Mouse (Mus musculus) large intestine, adult 2 months (tissue): ENCODE measurements around the gene Pcare. TPM values are rescaled to one million over a fixed set of nuclear protein-coding genes. Genes with fewer than 3 reads are reported as not detected.
"Not testable (repeated sequence)": the region's sequence is repeated elsewhere in the genome, so short reads cannot be mapped to it uniquely, and the experiment has no call there.

Source experiments
- DNase-seq: peaks from one replicate; pipeline ENCODE4 v3.0.0-alpha.2; 2012; ENCODE audit warnings: low read depth, low spot score
- WGBS: fragments of 180-500 bp; shearing (Covaris S2); methylation state at CpG from one replicate; pipeline ENCODE4 v1.1.7; 2018; 5-methylcytosine and 5-hydroxymethylcytosine counted together
- polyA plus RNA-seq: library from polyadenylated mRNA; depleted of rRNA; stranded (reverse); fragments of >200 nt; gene quantifications from 2 replicates; pipeline ENCODE4 v1.2.3, GENCODE M21; 2012; rRNA removed

The Pcare gene
- polyA plus RNA-seq = not detected in 2 replicates

GRCm38 (mm10) chr17:71752831-71753230, at the start of gene Pcare:
Gene Pcare, minus strand, starts transcription at chr17:71752894.
- DNase-seq = no peak
- WGBS = 77% methylated on average over 10 of the region's 10 CpGs

GRCm38 (mm10) chr17:71795521-71796205, 43.0 kb upstream of the Pcare start:
- DNase-seq = no peak
- 54% methylated on average over 15 of the region's 15 CpGs for WGBS

- 57% methylated on average over 4 of the region's 4 CpGs for WGBS
- DNase-seq = no peak
Measured at GRCm38 (mm10) chr17:71791622-71792021, 38.9 kb upstream of the Pcare start.

- 80% methylated on average over 4 of the region's 4 CpGs for WGBS
- no peak for DNase-seq
Measured at GRCm38 (mm10) chr17:71791109-71791508, 38.4 kb upstream of the Pcare start.

- DNase-seq = no peak
Measured at GRCm38 (mm10) chr17:71786456-71786855, 33.8 kb upstream of the Pcare start.

GRCm38 (mm10) chr17:71783366-71783735, 30.7 kb upstream of the Pcare start:
- no peak for DNase-seq

GRCm38 (mm10) chr17:71782699-71783365, 30.1 kb upstream of the Pcare start:
- no peak for DNase-seq
- WGBS = 3% methylated on average over 59 of the region's 59 CpGs

More at GRCm38 (mm10) chr17:71783366-71783735, 30.7 kb upstream of the Pcare start:
- 17% methylated on average over 10 of the region's 10 CpGs for WGBS

- no peak for DNase-seq
- WGBS = 2% methylated on average over 29 of the region's 29 CpGs
Measured at GRCm38 (mm10) chr17:71782242-71782698, 29.6 kb upstream of the Pcare start.

- no peak for DNase-seq
- 67% methylated on average over 4 of the region's 4 CpGs for WGBS
Measured at GRCm38 (mm10) chr17:71780945-71781344, 28.3 kb upstream of the Pcare start.

GRCm38 (mm10) chr17:71780490-71780889, 27.8 kb upstream of the Pcare start:
- no peak for DNase-seq
- 53% methylated on average over 2 of the region's 2 CpGs for WGBS

GRCm38 (mm10) chr17:71778696-71779095, 26.0 kb upstream of the Pcare start:
- 71% methylated on average over 3 of the region's 3 CpGs for WGBS
- no peak for DNase-seq

- DNase-seq = no peak
- WGBS = 76% methylated on average over 4 of the region's 4 CpGs
Measured at GRCm38 (mm10) chr17:71775279-71775678, 22.6 kb upstream of the Pcare start.

- WGBS = 64% methylated on average over 4 of the region's 4 CpGs
- no peak for DNase-seq
Measured at GRCm38 (mm10) chr17:71774173-71774572, 21.5 kb upstream of the Pcare start.

GRCm38 (mm10) chr17:71770696-71771095, 18.0 kb upstream of the Pcare start:
- DNase-seq = no peak
- 73% methylated on average over 3 of the region's 3 CpGs for WGBS

GRCm38 (mm10) chr17:71769564-71769963, 16.9 kb upstream of the Pcare start:
- WGBS = 55% methylated on average over 6 of the region's 6 CpGs
- no peak for DNase-seq

- DNase-seq = not testable (repeated sequence)
- 46% methylated on average over 1 of the region's 1 CpGs for WGBS
Measured at GRCm38 (mm10) chr17:71768173-71768572, 15.5 kb upstream of the Pcare start, which contains the start of gene Clip4. Gene Clip4, plus strand, starts transcription at chr17:71768473.

- DNase-seq = no peak
- 82% methylated on average over 7 of the region's 7 CpGs for WGBS
Measured at GRCm38 (mm10) chr17:71760536-71760935, 7.8 kb upstream of the Pcare start.

- 44% methylated on average over 9 of the region's 9 CpGs for WGBS
Measured at GRCm38 (mm10) chr17:71749616-71750168, 3.0 kb downstream of the Pcare start.

GRCm38 (mm10) chr17:71747561-71747960, 5.1 kb downstream of the Pcare start:
- 88% methylated on average over 8 of the region's 8 CpGs for WGBS

More at GRCm38 (mm10) chr17:71749616-71750168, 3.0 kb downstream of the Pcare start:
- DNase-seq = no peak

GRCm38 (mm10) chr17:71746114-71746513, 6.6 kb downstream of the Pcare start:
- DNase-seq = no peak
- 61% methylated on average over 9 of the region's 9 CpGs for WGBS

More at GRCm38 (mm10) chr17:71747561-71747960, 5.1 kb downstream of the Pcare start:
- no peak for DNase-seq

GRCm38 (mm10) chr17:71742935-71743334, 9.8 kb downstream of the Pcare start:
- 38% methylated on average over 5 of the region's 5 CpGs for WGBS
- DNase-seq = no peak
